Mouse (Mus musculus): ENCODE results near the gene Adcy5. TPM values are rescaled to one million over a fixed set of nuclear protein-coding genes. Genes with fewer than 3 reads are reported as not detected.

Gene Adcy5
- polyA plus RNA-seq, 1 experiment from 2014 or later: 2.2 TPM

DNA sequence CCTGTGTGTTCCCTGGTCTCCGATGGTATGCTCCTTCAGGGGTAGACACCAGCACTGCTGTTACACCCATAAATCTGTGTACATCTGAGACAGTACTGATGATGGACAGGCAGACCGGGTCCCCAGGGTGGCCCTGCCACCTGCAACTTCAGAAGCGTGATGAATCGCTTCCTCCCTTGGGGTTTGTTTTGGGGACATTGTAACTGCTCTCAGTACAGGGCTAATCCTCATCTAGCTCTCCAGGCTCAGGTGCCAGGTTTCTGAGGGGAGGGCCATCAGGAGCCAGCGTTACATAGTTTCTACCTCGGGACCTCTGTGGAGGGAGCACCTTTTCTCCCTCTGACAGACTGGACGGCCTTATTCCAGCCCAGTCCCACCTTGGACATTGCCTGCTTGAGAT lies 36.1 kb downstream of the Adcy5 start:
- Histone ChIP-seq H3K4me2 (no peak overlapping the region), H3K27me3 (no peaks in the 10 kb centered on the region), H3K9ac (no peak overlapping the region), H3K4me1 (peaks cover 16% of the 10 kb centered on the region), H3K9me3 (no peaks in the 10 kb centered on the region), H3K36me3 (no peaks in the 10 kb centered on the region), H3K4me3 (no peak overlapping the region), H3K27ac (no peak overlapping the region)
- 68% methylated on average over 7 of the region's 7 CpGs for WGBS
- ATAC-seq (ENCODE audit: insufficient number of reproducible peaks, low FRiP score, low TSS enrichment, low read depth): no peak

DNA sequence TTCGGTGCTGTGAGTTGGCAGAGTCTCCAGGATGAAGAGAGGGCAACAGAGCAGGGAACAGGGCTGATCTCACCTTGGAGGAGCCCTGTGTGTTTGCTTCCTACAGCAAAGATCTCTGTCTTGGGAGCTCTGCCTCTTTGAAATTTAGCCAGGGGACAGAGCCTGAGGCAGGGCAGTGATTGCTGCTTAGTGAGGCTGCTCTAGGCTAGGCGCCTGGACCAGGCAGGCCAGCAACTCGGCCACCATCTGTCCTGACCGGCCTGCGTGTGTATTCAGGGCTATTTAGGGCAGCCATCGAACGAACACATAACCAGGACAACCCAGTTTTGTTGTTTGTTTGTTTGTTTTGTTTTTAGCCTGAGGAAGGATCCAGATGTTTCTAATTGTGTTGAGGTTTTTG lies 36.6 kb downstream of the Adcy5 start:
- no peak overlapping the region for H3K4me3 ChIP-seq
- H3K27ac ChIP-seq: no peak overlapping the region
- ATAC-seq (ENCODE audit: insufficient number of reproducible peaks, low FRiP score, low TSS enrichment, low read depth): no peak
- 69% methylated on average over 7 of the region's 7 CpGs for WGBS
- H3K9ac ChIP-seq: no peak overlapping the region
- H3K4me2 ChIP-seq: no peak overlapping the region
- H3K36me3 ChIP-seq: no peaks in the 10 kb centered on the region
- H3K27me3 ChIP-seq: no peaks in the 10 kb centered on the region
- H3K4me1 ChIP-seq: peaks cover 16% of the 10 kb centered on the region
- no peaks in the 10 kb centered on the region for H3K9me3 ChIP-seq

- H3K36me3 ChIP-seq: no peaks in the 10 kb centered on the region
- ATAC-seq (ENCODE audit: insufficient number of reproducible peaks, low FRiP score, low TSS enrichment, low read depth): no peak
- WGBS: 62% methylated on average over 4 of the region's 4 CpGs
- no peak overlapping the region for H3K4me2 ChIP-seq
- peaks cover 16% of the 10 kb centered on the region for H3K4me1 ChIP-seq
- 0 out of 2 replicates have a peak overlapping the region, but pooled peaks have one; percentile 1 for H3K27ac ChIP-seq
- H3K27me3 ChIP-seq: no peaks in the 10 kb centered on the region
- no peaks in the 10 kb centered on the region for H3K9me3 ChIP-seq
- no peak overlapping the region for H3K4me3 ChIP-seq
- H3K9ac ChIP-seq: no peak overlapping the region
These were observed 37.8 kb downstream of the Adcy5 start for GRCm38 (mm10) chr16:35192471-35192870.

DNA sequence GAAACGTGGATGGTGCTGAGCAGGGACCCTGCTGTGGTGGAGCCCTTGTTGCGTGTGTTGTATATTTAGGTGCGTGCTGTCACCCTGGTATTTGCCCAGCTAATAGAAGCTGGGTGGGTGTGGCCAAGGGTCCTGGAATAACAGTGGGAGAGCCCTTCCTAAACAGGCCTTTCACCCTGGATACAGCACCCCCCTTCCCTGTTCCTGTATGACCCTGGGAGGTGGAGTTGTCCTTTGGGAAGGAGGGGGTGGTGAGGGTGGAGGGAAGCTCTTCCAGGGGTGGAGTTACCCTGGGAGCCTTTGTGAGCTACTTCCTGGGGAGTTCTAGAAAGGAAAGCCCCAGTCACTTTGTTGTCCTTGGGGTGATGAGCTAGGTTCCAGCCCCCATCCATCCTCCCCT lies 38.7 kb downstream of the Adcy5 start:
- H3K4me3 ChIP-seq: no peak overlapping the region
- H3K4me1 ChIP-seq: peaks cover 16% of the 10 kb centered on the region
- H3K9ac ChIP-seq: no peak overlapping the region
- no peaks in the 10 kb centered on the region for H3K36me3 ChIP-seq
- 53% methylated on average over 3 of the region's 3 CpGs for WGBS
- no peak overlapping the region for H3K27ac ChIP-seq
- H3K9me3 ChIP-seq: no peaks in the 10 kb centered on the region
- H3K27me3 ChIP-seq: no peaks in the 10 kb centered on the region
- no peak for ATAC-seq (ENCODE audit: insufficient number of reproducible peaks, low FRiP score, low TSS enrichment, low read depth)
- no peak overlapping the region for H3K4me2 ChIP-seq

- Histone ChIP-seq H3K27me3 (no peaks in the 10 kb centered on the region), H3K4me3 (no peak overlapping the region), H3K27ac (no peak overlapping the region), H3K36me3 (no peaks in the 10 kb centered on the region), H3K4me1 (peaks cover 17% of the 10 kb centered on the region), H3K9ac (no peak overlapping the region), H3K9me3 (no peaks in the 10 kb centered on the region), H3K4me2 (no peak overlapping the region)
- ATAC-seq (ENCODE audit: insufficient number of reproducible peaks, low FRiP score, low TSS enrichment, low read depth): no peak
- 59% methylated on average over 6 of the region's 6 CpGs for WGBS
These were observed 45.2 kb downstream of the Adcy5 start for GRCm38 (mm10) chr16:35199721-35200431.

DNA sequence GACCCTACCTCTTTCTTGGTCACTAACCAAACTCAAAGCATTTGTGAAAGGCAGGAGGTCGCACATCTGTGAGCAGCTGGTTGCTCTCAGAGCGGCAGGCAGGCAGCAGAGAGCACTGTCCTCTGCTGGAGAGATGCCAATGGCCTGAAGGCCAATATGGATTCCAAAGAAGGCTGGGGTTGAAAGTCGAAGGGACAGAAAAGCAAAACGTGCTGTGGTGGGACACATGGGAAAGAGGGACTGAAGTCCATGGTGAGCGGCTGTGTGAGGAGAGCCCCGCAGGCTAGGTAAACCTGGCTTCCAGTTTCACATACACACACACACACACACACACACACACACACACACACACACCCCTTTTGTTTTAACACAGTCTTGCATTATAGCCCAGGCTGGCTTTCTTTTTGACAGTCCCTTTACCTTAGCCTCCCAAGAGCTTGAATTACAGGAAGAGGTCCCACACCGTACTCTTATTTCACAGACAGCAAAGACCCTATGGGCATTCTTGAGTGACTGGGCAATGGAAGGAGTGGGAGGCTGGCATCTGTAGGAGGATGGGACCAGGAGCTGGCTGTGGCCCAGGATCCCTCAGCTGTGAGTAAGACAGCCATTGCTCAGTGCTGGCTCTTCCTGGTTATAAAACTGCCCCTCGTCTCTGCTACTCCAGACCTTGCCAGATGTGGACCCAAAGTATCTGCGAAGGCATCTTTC lies 45.9 kb downstream of the Adcy5 start:
- H3K27me3 ChIP-seq: no peaks in the 10 kb centered on the region
- no peak overlapping the region for H3K4me2 ChIP-seq
- peaks cover 17% of the 10 kb centered on the region for H3K4me1 ChIP-seq
- 54% methylated on average over 9 of the region's 9 CpGs for WGBS
- H3K36me3 ChIP-seq: no peaks in the 10 kb centered on the region
- no peak overlapping the region for H3K27ac ChIP-seq
- no peak for ATAC-seq (ENCODE audit: insufficient number of reproducible peaks, low FRiP score, low TSS enrichment, low read depth)
- no peak overlapping the region for H3K9ac ChIP-seq
- no peak overlapping the region for H3K4me3 ChIP-seq
- no peaks in the 10 kb centered on the region for H3K9me3 ChIP-seq

- ATAC-seq (ENCODE audit: insufficient number of reproducible peaks, low FRiP score, low TSS enrichment, low read depth): no peak
- H3K27me3 ChIP-seq: no peaks in the 10 kb centered on the region
- WGBS: 74% methylated on average over 5 of the region's 5 CpGs
- H3K4me2 ChIP-seq: no peak overlapping the region
- H3K9me3 ChIP-seq: no peaks in the 10 kb centered on the region
- no peak overlapping the region for H3K9ac ChIP-seq
- peaks cover 20% of the 10 kb centered on the region for H3K4me1 ChIP-seq
- H3K4me3 ChIP-seq: no peak overlapping the region
- H3K27ac ChIP-seq: no peak overlapping the region
- H3K36me3 ChIP-seq: no peaks in the 10 kb centered on the region
These were observed 46.6 kb downstream of the Adcy5 start for GRCm38 (mm10) chr16:35201281-35201680.

DNA sequence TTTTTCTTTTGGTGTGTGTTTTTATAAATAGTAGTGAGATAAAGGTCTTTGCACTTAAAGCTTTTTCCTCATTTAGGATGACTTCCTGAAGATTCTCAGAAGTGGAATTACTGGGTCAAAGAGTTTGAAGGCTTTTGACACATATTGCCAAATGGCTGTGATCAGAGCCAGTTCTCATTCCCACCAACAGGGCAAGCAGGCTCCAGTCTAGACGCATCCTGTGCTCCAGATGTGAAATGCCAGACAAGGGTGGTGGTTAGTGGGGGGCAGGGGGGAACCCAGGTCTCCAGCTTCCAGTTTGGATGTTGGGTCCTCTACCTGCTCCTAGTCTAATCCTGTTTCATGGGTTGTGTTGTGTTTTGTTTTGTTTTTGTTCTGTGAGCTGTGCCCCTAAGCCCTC lies 48.8 kb downstream of the Adcy5 start:
- Histone ChIP-seq H3K9me3 (no peaks in the 10 kb centered on the region), H3K4me2 (no peak overlapping the region), H3K36me3 (no peaks in the 10 kb centered on the region), H3K4me1 (peaks cover 20% of the 10 kb centered on the region), H3K4me3 (no peak overlapping the region), H3K27ac (no peak overlapping the region), H3K27me3 (no peaks in the 10 kb centered on the region), H3K9ac (no peak overlapping the region)
- WGBS: 37% methylated on average over 1 of the region's 1 CpGs
- ATAC-seq (ENCODE audit: insufficient number of reproducible peaks, low FRiP score, low TSS enrichment, low read depth): no peak

DNA sequence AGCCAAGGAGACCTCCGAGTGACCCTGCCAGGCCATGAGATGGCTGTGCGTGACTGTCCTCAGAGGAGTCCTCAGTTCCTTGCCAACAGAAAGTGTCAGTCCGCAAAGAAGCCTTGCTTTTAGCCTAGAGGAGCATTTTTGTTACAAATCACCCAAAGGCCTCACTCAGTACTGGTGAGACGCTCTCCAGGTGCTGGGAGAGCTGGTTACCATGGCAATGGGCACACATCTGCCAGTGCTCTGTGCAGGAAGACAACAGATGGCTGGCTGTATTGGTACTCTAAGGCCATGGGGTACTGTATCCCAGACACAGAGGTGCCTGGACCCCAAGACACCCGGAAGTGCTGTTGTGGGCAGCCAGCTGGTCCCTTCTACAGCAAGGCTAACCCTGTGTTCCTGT lies 51.0 kb downstream of the Adcy5 start:
- Histone ChIP-seq H3K9ac (no peak overlapping the region), H3K4me2 (no peak overlapping the region), H3K36me3 (no peaks in the 10 kb centered on the region), H3K9me3 (no peaks in the 10 kb centered on the region), H3K27me3 (no peaks in the 10 kb centered on the region), H3K4me3 (no peak overlapping the region), H3K27ac (no peak overlapping the region), H3K4me1 (peaks cover 27% of the 10 kb centered on the region)
- ATAC-seq (ENCODE audit: insufficient number of reproducible peaks, low FRiP score, low TSS enrichment, low read depth): no peak
- WGBS: 49% methylated on average over 5 of the region's 5 CpGs

DNA sequence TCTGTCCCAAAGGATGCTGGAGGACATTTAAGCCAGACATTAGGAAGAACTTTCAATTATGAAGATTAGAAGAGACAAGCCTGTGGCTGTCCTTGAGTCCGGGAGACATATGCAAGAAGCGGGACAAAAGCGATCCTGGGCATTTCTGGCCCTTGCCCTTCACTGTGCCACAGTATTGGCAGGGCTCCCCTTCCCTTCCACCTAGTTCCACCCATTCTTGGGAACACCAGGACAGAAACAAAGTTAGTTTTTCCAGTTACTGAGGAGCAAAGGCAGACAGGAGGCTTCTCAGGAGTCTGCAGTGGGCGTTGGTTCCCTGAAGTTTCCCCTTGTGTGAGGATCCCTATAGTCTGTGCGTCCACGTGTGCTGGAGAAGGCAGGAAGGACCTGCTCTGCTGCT lies 51.7 kb downstream of the Adcy5 start:
- H3K4me3 ChIP-seq: no peak overlapping the region
- no peak overlapping the region for H3K4me2 ChIP-seq
- H3K27ac ChIP-seq: no peak overlapping the region
- no peaks in the 10 kb centered on the region for H3K36me3 ChIP-seq
- WGBS: 81% methylated on average over 6 of the region's 6 CpGs
- no peak overlapping the region for H3K9ac ChIP-seq
- H3K4me1 ChIP-seq: peaks cover 22% of the 10 kb centered on the region
- H3K9me3 ChIP-seq: no peaks in the 10 kb centered on the region
- no peak for ATAC-seq (ENCODE audit: insufficient number of reproducible peaks, low FRiP score, low TSS enrichment, low read depth)
- no peaks in the 10 kb centered on the region for H3K27me3 ChIP-seq

DNA sequence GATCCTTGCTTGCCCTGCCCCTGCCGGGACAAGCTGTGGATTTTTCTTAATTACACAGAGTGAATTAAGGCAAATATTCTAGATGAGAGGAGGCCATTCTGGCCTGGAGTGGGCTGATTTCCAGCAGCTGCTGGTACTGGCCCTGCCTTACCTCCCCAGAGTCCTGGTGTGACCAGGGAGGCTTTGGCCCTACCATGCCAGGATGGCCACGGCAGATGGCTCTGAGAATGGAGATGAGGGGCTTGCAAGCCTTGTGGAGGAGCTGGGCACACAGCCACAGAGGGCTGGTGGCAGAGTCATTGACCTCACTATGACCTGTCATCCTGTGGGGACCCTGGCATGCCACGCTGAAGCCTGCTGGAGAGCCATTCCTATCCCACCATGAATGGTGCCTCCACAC lies 54.1 kb downstream of the Adcy5 start:
- no peak overlapping the region for H3K4me3 ChIP-seq
- H3K36me3 ChIP-seq: no peaks in the 10 kb centered on the region
- H3K27ac ChIP-seq: no peak overlapping the region
- no peak overlapping the region for H3K4me2 ChIP-seq
- WGBS: 48% methylated on average over 3 of the region's 3 CpGs
- ATAC-seq (ENCODE audit: insufficient number of reproducible peaks, low FRiP score, low TSS enrichment, low read depth): no peak
- no peaks in the 10 kb centered on the region for H3K9me3 ChIP-seq
- H3K9ac ChIP-seq: no peak overlapping the region
- no peaks in the 10 kb centered on the region for H3K27me3 ChIP-seq
- peaks cover 25% of the 10 kb centered on the region for H3K4me1 ChIP-seq

DNA sequence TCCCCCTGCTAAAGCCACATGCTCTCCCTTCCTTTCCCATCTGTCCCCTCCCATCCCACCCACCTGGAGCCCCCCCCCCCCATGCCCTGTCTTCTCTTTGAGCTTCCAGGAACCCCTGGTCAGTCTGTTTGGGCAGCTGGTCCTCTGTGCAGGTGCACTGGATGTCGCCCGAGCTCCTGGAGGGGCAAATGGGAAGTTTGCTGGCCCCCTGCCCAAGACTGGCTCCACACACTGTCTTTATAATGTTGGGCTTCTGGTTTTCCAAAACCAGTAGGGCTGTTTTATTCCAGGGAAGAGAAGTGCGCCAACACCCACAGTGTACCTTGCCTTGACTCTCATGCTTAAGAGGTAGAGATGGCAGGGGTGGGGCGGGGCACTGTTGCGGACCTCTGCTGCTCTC lies 55.1 kb downstream of the Adcy5 start:
- Histone ChIP-seq H3K4me3 (no peak overlapping the region), H3K4me1 (peaks cover 25% of the 10 kb centered on the region), H3K27ac (no peak overlapping the region), H3K4me2 (no peak overlapping the region), H3K9ac (no peak overlapping the region), H3K27me3 (no peaks in the 10 kb centered on the region), H3K36me3 (no peaks in the 10 kb centered on the region), H3K9me3 (no peaks in the 10 kb centered on the region)
- WGBS: 53% methylated on average over 5 of the region's 5 CpGs
- ATAC-seq (ENCODE audit: insufficient number of reproducible peaks, low FRiP score, low TSS enrichment, low read depth): no peak

Data from limb, embryonic 15.5 days (tissue).